Mouse (Mus musculus) layer of hippocampus, postnatal 14 days (tissue): Measurements from ENCODE around the gene Fam217a. TPM values are rescaled to one million over a fixed set of nuclear protein-coding genes. Genes with fewer than 3 reads are reported as not detected.
"Not testable (repeated sequence)": the region's sequence is repeated elsewhere in the genome, so short reads cannot be mapped to it uniquely, and the experiment has no call there.

Experiments
- DNase-seq, 2 experiments: peaks; one replicate each; pipeline ENCODE4 v3.0.0; 2021 to 2022; ENCODE audit warnings: low spot score in 2 of 2, mixed read lengths in 1 of 2
- total RNA-seq, 2 experiments: library from RNA; stranded (reverse); gene quantifications; 2 replicates each; pipeline ENCODE4 v1.2.3; 2021

The Fam217a gene
- total RNA-seq, 2 experiments from 2014 or later = 0.41 to 0.53 TPM

DNA sequence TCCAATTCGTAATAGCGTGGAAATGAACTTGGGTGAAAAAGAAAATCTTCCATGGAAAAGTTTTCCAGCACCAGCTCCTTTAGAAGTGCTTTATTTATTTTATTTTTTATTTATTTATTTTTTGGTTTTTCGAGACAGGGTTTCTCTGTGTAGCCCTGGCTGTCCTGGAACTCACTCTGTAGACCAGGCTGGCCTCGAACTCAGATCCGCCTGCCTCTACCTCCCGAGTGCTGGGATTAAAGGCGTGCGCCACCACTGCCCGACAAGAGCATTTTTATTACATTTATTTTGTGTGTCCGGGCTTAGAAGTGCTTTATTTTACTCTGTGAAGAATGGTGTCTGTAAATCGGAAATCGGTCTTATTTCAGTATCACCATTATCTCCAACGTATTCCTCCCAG, 49.4 kb downstream of the Fam217a start:
- DNase-seq = peak in 1 of 2 experiments; percentile 29

DNA sequence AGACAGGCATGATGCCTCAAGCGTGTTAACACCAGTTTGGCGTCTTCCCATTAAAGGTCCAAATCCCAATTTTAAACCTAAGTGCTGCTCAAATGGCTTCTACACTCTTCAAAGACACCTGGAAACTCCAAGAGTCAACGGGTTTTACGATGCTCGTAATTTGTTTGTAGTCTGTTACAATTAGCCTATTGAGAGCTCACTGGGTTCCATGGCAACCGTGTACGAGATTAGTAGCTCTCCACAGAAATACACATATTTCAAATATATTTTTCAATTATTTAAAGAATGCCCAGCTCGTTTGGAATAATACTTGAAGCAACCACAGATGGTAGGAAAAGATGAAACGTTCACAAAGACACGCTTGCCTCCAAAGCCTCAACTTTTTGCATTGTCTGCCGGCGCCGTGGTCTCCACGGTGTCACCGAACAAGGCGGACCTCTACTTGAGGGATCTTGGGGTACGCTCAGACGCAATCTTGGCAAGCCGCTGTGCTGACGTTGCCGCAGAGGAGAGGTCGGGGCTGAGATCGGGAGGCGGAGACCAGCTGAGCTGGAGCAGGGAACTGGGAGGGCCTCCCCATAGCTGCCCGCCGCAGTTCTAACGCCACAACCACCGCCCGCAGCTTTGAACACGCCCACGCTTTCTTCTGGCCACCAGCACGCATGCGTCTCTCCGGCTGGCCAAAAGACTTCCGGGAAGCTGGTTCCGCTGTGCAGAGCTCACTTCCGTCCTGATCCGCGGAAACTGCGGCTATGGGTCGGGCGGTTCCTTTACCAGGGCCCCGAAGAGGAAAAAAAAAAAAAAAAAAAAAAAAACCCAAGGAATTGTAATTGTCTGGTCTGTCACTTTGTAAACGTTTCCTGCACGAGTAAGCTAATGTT, 50.1 kb downstream of the Fam217a start:
- DNase-seq = peak; percentile 90 to 97

DNA sequence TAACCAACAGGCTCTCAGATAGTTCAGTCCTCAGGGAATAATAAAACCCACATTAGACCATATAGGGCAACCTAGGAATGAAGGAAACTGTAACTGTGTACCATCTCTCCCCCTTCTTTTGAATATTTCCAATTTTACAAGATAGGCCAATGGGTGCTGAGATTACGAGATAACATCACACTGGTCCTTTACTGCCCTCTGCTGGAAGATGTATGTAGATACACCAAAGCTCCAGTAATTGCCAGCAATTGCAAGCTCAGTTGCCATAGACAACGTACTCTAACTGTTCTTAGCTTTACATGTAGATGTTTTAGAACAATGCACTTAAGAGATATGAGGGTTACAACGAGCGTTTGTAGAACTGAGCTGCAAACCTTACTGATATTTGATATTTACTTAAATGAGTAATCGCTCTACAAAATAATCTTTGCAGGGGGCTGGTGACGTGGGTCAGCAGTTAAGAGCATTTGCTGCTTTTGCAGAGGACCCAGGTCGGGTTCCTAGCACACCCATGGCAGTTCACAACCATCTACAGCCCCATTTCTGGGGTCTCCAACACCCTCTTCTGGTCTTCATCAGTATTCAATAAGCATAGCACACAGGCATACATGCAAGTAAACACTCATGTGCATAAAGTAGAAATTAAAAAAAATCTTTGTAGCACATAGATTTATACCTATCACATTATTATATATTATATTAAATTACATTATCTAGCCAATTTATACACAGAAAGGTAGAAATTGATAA, 59.5 kb downstream of the Fam217a start:
- DNase-seq = peak; percentile 32 to 89

DNA sequence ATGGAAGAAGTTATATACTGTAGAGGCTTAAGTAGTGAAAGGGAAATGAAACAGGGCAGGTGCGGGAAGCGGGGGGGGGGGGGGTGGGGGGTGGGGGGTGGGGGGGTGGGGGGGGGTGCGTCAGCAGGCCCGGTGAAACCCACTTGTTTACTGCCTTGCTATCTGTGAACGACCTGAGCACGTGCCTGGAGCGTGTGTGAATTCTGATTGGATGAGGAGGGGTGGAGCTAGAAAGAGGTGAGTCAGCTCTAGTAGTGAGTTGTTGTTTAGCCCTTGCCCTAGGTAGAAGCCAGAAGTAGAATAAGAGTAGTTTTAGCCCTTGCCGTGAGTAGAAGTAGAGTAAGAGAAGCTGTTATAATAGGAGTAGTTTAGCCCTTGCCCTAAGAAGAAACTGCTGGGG, 62.9 kb downstream of the Fam217a start:
- DNase-seq = not testable (repeated sequence)

Other genes with a start within 250 kb of the Fam217a start
- gene Fam50b, start 189.5 kb downstream of the Fam217a start, total RNA-seq = not detected
- 10 to 100 TPM; 90.7 to 93.2 TPM for gene Prpf4b, start 49.0 kb downstream of the Fam217a start, total RNA-seq
- not detected for gene 4933417A18Rik, start 99 bp upstream of the Fam217a start, total RNA-seq
- gene Eci3, start 39.5 kb upstream of the Fam217a start, total RNA-seq = under 1 TPM in 1 of 2 experiments, not detected in 1; 0.74 TPM
- gene Eci2, start 102.8 kb upstream of the Fam217a start, total RNA-seq = 10 to 100 TPM; 52.7 to 54.4 TPM